Mouse (Mus musculus): ENCODE data around the gene Uckl1. TPM values are rescaled to one million over a fixed set of nuclear protein-coding genes. Genes with fewer than 3 reads are reported as not detected.

The Uckl1 gene
- polyA plus RNA-seq, 1 experiment from 2014 or later: 44.1 TPM

Small RNA genes lying within 50 kb of the gene (microRNA-seq; reads per million reads assigned to microRNA genes)
- gene Mir7006: 0.88 reads per million

Other genes starting within 250 kb of the Uckl1 start
- gene Zgpat, start 220.0 kb downstream of the Uckl1 start, polyA plus RNA-seq (2016; fragmentation: Nextera tagmentation; extraction: Ambion mirVana): 43.8 and 54.0 TPM in 2 replicates
- gene Arfrp1, start 219.5 kb downstream of the Uckl1 start, polyA plus RNA-seq (2016; fragmentation: Nextera tagmentation; extraction: Ambion mirVana): 79.7 and 80.9 TPM in 2 replicates
- 26.1 and 30.6 TPM in 2 replicates for gene Lime1, start 204.8 kb downstream of the Uckl1 start, polyA plus RNA-seq (2016; fragmentation: Nextera tagmentation; extraction: Ambion mirVana)
- 17.5 and 17.7 TPM in 2 replicates for gene Zbtb46, start 125.5 kb downstream of the Uckl1 start, polyA plus RNA-seq (2016; fragmentation: Nextera tagmentation; extraction: Ambion mirVana)
- gene Abhd16b, start 91.7 kb downstream of the Uckl1 start, polyA plus RNA-seq (2016; fragmentation: Nextera tagmentation; extraction: Ambion mirVana): 0.08 and 0.21 TPM in 2 replicates
- 176 and 185 TPM in 2 replicates for gene Tpd52l2, start 87.8 kb downstream of the Uckl1 start, polyA plus RNA-seq (2016; fragmentation: Nextera tagmentation; extraction: Ambion mirVana)
- 86.6 and 97.6 TPM in 2 replicates for gene Dnajc5, start 64.4 kb downstream of the Uckl1 start, polyA plus RNA-seq (2016; fragmentation: Nextera tagmentation; extraction: Ambion mirVana)
- 79.4 and 80.5 TPM in 2 replicates for gene Prpf6, start 7.0 kb upstream of the Uckl1 start, polyA plus RNA-seq (2016; fragmentation: Nextera tagmentation; extraction: Ambion mirVana)
- gene Zfp512b, start 7.9 kb upstream of the Uckl1 start, polyA plus RNA-seq (2016; fragmentation: Nextera tagmentation; extraction: Ambion mirVana): 37.5 and 57.7 TPM in 2 replicates
- gene Samd10, start 14.3 kb upstream of the Uckl1 start, polyA plus RNA-seq (2016; fragmentation: Nextera tagmentation; extraction: Ambion mirVana): 12.0 and 17.2 TPM in 2 replicates
- gene Gm29797, start 72.1 kb upstream of the Uckl1 start, polyA plus RNA-seq (2016; fragmentation: Nextera tagmentation; extraction: Ambion mirVana): 0.39 TPM in 1 of 2 replicates, not detected in the other
- gene Sox18, start 86.7 kb upstream of the Uckl1 start, polyA plus RNA-seq (2016; fragmentation: Nextera tagmentation; extraction: Ambion mirVana): 25.9 and 27.9 TPM in 2 replicates
- 16.5 and 25.8 TPM in 2 replicates for gene Tcea2, start 95.4 kb upstream of the Uckl1 start, polyA plus RNA-seq (2016; fragmentation: Nextera tagmentation; extraction: Ambion mirVana)
- 94.3 and 96.4 TPM in 2 replicates for gene Rgs19, start 109.1 kb upstream of the Uckl1 start, polyA plus RNA-seq (2016; fragmentation: Nextera tagmentation; extraction: Ambion mirVana)
- gene Lkaaear1, start 113.5 kb upstream of the Uckl1 start, polyA plus RNA-seq (2016; fragmentation: Nextera tagmentation; extraction: Ambion mirVana): not detected in 2 replicates
- gene Oprl1, start 130.1 kb upstream of the Uckl1 start, polyA plus RNA-seq (2016; fragmentation: Nextera tagmentation; extraction: Ambion mirVana): 0.33 and 0.65 TPM in 2 replicates
- gene Myt1, start 178.4 kb upstream of the Uckl1 start, polyA plus RNA-seq (2016; fragmentation: Nextera tagmentation; extraction: Ambion mirVana): 0.18 TPM in 1 of 2 replicates, not detected in the other

All from limb, embryonic 10.5 days (tissue).